Comparison of ENCODE assay signal across 10 mouse cellular contexts in the genomic region with DNA sequence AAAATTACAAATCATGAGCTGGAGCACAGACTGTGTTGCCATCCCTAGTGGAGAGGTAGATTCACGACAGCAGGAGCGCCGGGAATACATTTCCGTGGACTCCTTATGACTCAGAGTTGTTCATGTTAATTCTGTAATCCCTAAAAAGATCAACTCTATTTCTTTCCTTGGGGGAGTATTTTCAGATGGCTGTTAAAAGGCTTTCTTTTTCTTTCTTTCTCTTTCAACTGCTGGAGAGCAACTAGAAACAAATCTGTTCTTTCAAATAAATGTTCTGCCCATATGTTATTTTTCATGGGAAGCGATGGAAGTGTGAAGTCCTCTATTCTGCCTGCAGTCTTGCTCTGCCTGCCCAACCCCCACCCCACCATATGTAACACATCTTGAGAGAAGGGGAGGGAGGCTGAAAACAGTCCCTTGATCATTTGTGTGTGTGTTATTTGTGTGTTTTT.
DNase-seq lines count a peak whose midpoint lies in the region; ATAC-seq and TF ChIP-seq lines count a peak whose summit lies in the region.
"Had no signal": no experiment of that assay in that cellular context is flagged by ENCODE, and none has a peak within 500 bp of the region (broad histone marks: within the 10 kb centered on the region; RNA-seq: fewer than 3 reads in every experiment).

No protein-coding gene starts in this region.

- H3K27me3 ChIP-seq in forebrain, embryonic 14.5 days (replicated peaks; ENCODE audit: control insufficient read depth, insufficient read depth, low read length): no peaks in the 10 kb centered on the region
- no peaks in the 10 kb centered on the region for H3K27me3 ChIP-seq in forebrain, embryonic 11.5 days (ENCODE audit: control insufficient read depth, insufficient read depth, low read length)
- no peaks in the 10 kb centered on the region for H3K27me3 ChIP-seq in forebrain, postnatal 0 days (ENCODE audit: insufficient read depth, low read length)
- no peaks in the 10 kb centered on the region for H3K27me3 ChIP-seq in intestine, embryonic 16.5 days (replicated peaks; ENCODE audit: control insufficient read depth, insufficient read depth, low read length)
- no peaks in the 10 kb centered on the region for H3K27me3 ChIP-seq in hindbrain, embryonic 11.5 days (ENCODE audit: control insufficient read depth, insufficient read depth, low read length)

- no peaks in the 10 kb centered on the region for H3K9me3 ChIP-seq in forebrain, embryonic 14.5 days (replicated peaks; ENCODE audit: control insufficient read depth, low read length)
- no peaks in the 10 kb centered on the region for H3K9me3 ChIP-seq in forebrain, embryonic 11.5 days (ENCODE audit: control insufficient read depth, low read length)
- no peaks in the 10 kb centered on the region for H3K9me3 ChIP-seq in forebrain, postnatal 0 days (ENCODE audit: low read length)
- no peaks in the 10 kb centered on the region for H3K9me3 ChIP-seq in intestine, embryonic 16.5 days (ENCODE audit: control insufficient read depth, low read length)
- no peaks in the 10 kb centered on the region for H3K9me3 ChIP-seq in hindbrain, embryonic 11.5 days (ENCODE audit: control insufficient read depth, low read length)

- H3K9ac ChIP-seq in forebrain, embryonic 14.5 days (ENCODE audit: low read length): no peak overlapping the region
- no peak overlapping the region for H3K9ac ChIP-seq in forebrain, embryonic 11.5 days (ENCODE audit: low read length)
- no peak overlapping the region for H3K9ac ChIP-seq in forebrain, postnatal 0 days
- no peak overlapping the region for H3K9ac ChIP-seq in intestine, embryonic 16.5 days (ENCODE audit: low read depth, low read length)
- no peak overlapping the region for H3K9ac ChIP-seq in hindbrain, embryonic 11.5 days (ENCODE audit: low read depth, low read length)

- no peak overlapping the region for H3K4me2 ChIP-seq in forebrain, embryonic 14.5 days (ENCODE audit: low read length)
- no peak overlapping the region for H3K4me2 ChIP-seq in forebrain, embryonic 11.5 days (ENCODE audit: low read depth, low read length, severe bottlenecking)
- H3K4me2 ChIP-seq in forebrain, postnatal 0 days (ENCODE audit: low read depth): no peak overlapping the region
- no peak overlapping the region for H3K4me2 ChIP-seq in intestine, embryonic 16.5 days (ENCODE audit: low read depth, low read length)
- H3K4me2 ChIP-seq in hindbrain, embryonic 11.5 days (replicated peaks; ENCODE audit: low read depth, low read length): no peak overlapping the region

- no peak overlapping the region for H3K4me3 ChIP-seq in forebrain, embryonic 14.5 days (ENCODE audit: low read depth, low read length)
- no peak overlapping the region for H3K4me3 ChIP-seq in forebrain, embryonic 11.5 days (ENCODE audit: low read depth, low read length)
- H3K4me3 ChIP-seq in forebrain, postnatal 0 days (ENCODE audit: low read depth, low read length): no peak overlapping the region
- H3K4me3 ChIP-seq in intestine, embryonic 16.5 days (ENCODE audit: low read length): no peak overlapping the region
- no peak overlapping the region for H3K4me3 ChIP-seq in hindbrain, embryonic 11.5 days (ENCODE audit: low read depth, low read length)

- 59% methylated on average over 5 of the region's 5 CpGs for WGBS in forebrain, embryonic 14.5 days
- WGBS in forebrain, embryonic 11.5 days: 83% methylated on average over 5 of the region's 5 CpGs
- WGBS in forebrain, postnatal 0 days: 48% methylated on average over 5 of the region's 5 CpGs
- WGBS in intestine, embryonic 16.5 days: 66% methylated on average over 5 of the region's 5 CpGs
- WGBS in hindbrain, embryonic 11.5 days: 81% methylated on average over 5 of the region's 5 CpGs

- H3K36me3 ChIP-seq in forebrain, embryonic 14.5 days (ENCODE audit: control insufficient read depth, insufficient read depth, low read length): no peaks in the 10 kb centered on the region
- no peaks in the 10 kb centered on the region for H3K36me3 ChIP-seq in forebrain, embryonic 11.5 days (ENCODE audit: control insufficient read depth, insufficient read depth, low read length)
- no peaks in the 10 kb centered on the region for H3K36me3 ChIP-seq in forebrain, postnatal 0 days (ENCODE audit: insufficient read depth)
- H3K36me3 ChIP-seq in intestine, embryonic 16.5 days (ENCODE audit: control insufficient read depth, insufficient read depth, low read length): no peaks in the 10 kb centered on the region
- no peaks in the 10 kb centered on the region for H3K36me3 ChIP-seq in hindbrain, embryonic 11.5 days (ENCODE audit: control insufficient read depth, insufficient read depth, low read length)

- no peaks in the 10 kb centered on the region for H3K4me1 ChIP-seq in forebrain, embryonic 14.5 days (ENCODE audit: control insufficient read depth, insufficient read depth, low read length)
- H3K4me1 ChIP-seq in forebrain, embryonic 11.5 days (replicated peaks; ENCODE audit: control insufficient read depth, insufficient read depth, low read length): no peaks in the 10 kb centered on the region
- no peaks in the 10 kb centered on the region for H3K4me1 ChIP-seq in forebrain, postnatal 0 days (ENCODE audit: insufficient read depth)
- H3K4me1 ChIP-seq in intestine, embryonic 16.5 days (ENCODE audit: control insufficient read depth, insufficient read depth, low read length): no peaks in the 10 kb centered on the region
- no peaks in the 10 kb centered on the region for H3K4me1 ChIP-seq in hindbrain, embryonic 11.5 days (replicated peaks; ENCODE audit: control insufficient read depth, insufficient read depth, low read length)

- no peak overlapping the region for H3K27ac ChIP-seq in forebrain, embryonic 14.5 days (ENCODE audit: low read depth, low read length)
- no peak overlapping the region for H3K27ac ChIP-seq in forebrain, embryonic 11.5 days (ENCODE audit: low read depth, low read length)
- H3K27ac ChIP-seq in forebrain, postnatal 0 days (ENCODE audit: low read depth, low read length): no peak overlapping the region
- no peak overlapping the region for H3K27ac ChIP-seq in intestine, embryonic 16.5 days (ENCODE audit: low read length)
- H3K27ac ChIP-seq in hindbrain, embryonic 11.5 days (ENCODE audit: low read depth, low read length): no peak overlapping the region

- 0 out of 2 replicates have a peak, but pooled peaks have one; percentile 13 for TF ChIP-seq CTCF in forebrain, postnatal 0 days (IDR thresholded peaks at IDR 0.05; ENCODE audit: low read depth)

- peak; percentile 88; the same call in 1 of the 2 replicates for ATAC-seq in forebrain, embryonic 14.5 days
- no peak for ATAC-seq in forebrain, embryonic 11.5 days (replicated peaks; ENCODE audit: low FRiP score)
- ATAC-seq in forebrain, postnatal 0 days: peak; percentile 65; the same call in 1 of the 2 replicates
- no peak for ATAC-seq in intestine, embryonic 16.5 days
- no peak for ATAC-seq in hindbrain, embryonic 11.5 days (ENCODE audit: low FRiP score)

- DNase-seq in forebrain, embryonic 14.5 days (ENCODE audit: low spot score): peak; percentile 82
- DNase-seq in forebrain, embryonic 11.5 days (ENCODE audit: low spot score): no peak
- DNase-seq in forebrain, postnatal 0 days: peak; percentile 59
- DNase-seq in layer of hippocampus, postnatal 36 days: peak; percentile 20 to 45
- peak; percentile 82 to 86 for DNase-seq in right cerebral cortex, postnatal 10 days (ENCODE audit: low spot score in 2 of 2)
- no peak for DNase-seq in adrenal gland, adult 2 months
- no peak for DNase-seq in hindbrain, embryonic 11.5 days (ENCODE audit: low spot score)
- DNase-seq: kidney, adult 11 months; lung, adult 18-20 months had no signal

Comparison
In these comparisons a context has a peak if more than half of its experiments do, and no peak if none do; other contexts are left out.
1. ATAC-seq: peak in forebrain, embryonic 14.5 days (single experiment) and forebrain, postnatal 0 days (single experiment); none in forebrain, embryonic 11.5 days (single experiment), intestine, embryonic 16.5 days (single experiment) and hindbrain, embryonic 11.5 days (single experiment).
2. DNase-seq: peak in forebrain, embryonic 14.5 days (single experiment), forebrain, postnatal 0 days (single experiment), layer of hippocampus, postnatal 36 days (2 of 2) and right cerebral cortex, postnatal 10 days (2 of 2); none in forebrain, embryonic 11.5 days (single experiment), adrenal gland, adult 2 months (single experiment) and hindbrain, embryonic 11.5 days (single experiment).